Mouse (Mus musculus): ENCODE measurements around the gene Elf2. TPM values are rescaled to one million over a fixed set of nuclear protein-coding genes. Genes with fewer than 3 reads are reported as not detected.
"Not testable (repeated sequence)": the region's sequence is repeated elsewhere in the genome, so short reads cannot be mapped to it uniquely, and the experiment has no call there.

Gene Elf2
- polyA plus RNA-seq, 1 experiment from 2014 or later: 38.7 TPM

DNA sequence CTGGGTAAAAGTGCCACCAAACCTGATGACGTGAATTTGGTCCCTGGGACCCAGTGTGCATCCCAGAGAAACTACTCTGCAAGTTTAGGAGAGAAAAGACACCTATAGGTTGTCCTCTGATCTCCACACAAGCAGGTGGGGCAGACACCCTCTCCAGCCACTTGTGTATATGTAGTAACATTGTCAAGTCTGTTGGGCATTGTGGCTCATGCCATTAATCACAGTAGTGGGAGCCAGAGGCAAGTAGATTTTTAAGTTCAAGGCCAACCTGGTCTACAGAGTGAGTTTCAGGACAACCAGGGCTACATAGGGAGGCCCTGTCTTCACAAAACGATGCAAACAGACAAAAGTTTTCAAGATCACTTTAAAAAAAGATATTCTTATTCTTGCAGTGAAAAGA is 31.4 kb upstream of the Elf2 start:
- Histone ChIP-seq H3K27ac (no peak overlapping the region), H3K79me2 (ENCODE audit: inconsistent target) (no peaks in the 10 kb centered on the region), H3K36me3 (ENCODE audit: inconsistent target) (no peaks in the 10 kb centered on the region), H3K4me3 (ENCODE audit: inconsistent target) (no peak overlapping the region)
- 89% methylated on average over 2 of the region's 2 CpGs for WGBS (ENCODE audit: missing documents)

DNA sequence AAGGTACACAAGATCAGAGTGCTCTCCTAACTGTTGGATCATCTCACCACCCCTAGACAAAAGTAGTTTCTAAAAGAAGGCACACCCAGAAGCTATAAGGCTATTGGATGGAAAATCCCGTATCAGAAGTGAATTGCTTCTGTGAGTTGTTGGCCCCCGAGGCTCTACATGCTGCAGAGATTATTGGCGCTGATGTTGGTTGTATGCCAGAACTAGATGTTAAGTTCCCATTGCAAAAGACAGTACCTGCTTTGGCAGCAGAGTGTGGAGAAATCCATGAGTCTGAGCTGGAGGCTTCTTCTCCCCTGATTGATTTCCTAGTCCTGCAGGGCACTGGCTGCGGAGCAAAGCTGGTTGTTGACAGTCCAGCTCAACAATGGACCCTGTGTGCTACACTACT is 27.5 kb upstream of the Elf2 start:
- 100% methylated on average over 3 of the region's 4 CpGs for WGBS (ENCODE audit: missing documents)
- H3K36me3 ChIP-seq (ENCODE audit: inconsistent target): no peaks in the 10 kb centered on the region
- H3K4me3 ChIP-seq (ENCODE audit: inconsistent target): no peak overlapping the region
- H3K79me2 ChIP-seq (ENCODE audit: inconsistent target): no peaks in the 10 kb centered on the region
- no peak overlapping the region for H3K27ac ChIP-seq

DNA sequence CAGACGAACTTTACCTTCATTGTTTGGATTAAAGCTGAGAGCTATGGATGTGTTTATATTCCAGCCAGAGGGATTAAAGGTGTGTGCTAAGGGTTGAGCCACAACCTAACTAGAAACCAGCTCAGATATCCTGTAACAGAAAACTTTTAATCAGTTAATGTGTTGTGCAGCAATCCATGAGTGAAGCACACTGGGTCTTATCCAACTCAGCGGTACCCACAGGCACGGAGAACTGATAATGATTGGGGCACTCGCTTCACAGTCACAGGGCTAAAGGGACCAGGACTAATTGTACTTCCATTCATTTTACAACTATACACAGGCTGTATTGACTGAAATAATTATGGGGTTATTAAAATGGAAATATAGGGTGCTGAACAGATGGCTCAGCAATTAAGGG is 26.5 kb upstream of the Elf2 start:
- WGBS (ENCODE audit: missing documents): 94% methylated on average over 4 of the region's 4 CpGs
- H3K27ac ChIP-seq: no peak overlapping the region
- H3K4me3 ChIP-seq (ENCODE audit: inconsistent target): no peak overlapping the region
- H3K36me3 ChIP-seq (ENCODE audit: inconsistent target): no peaks in the 10 kb centered on the region
- no peaks in the 10 kb centered on the region for H3K79me2 ChIP-seq (ENCODE audit: inconsistent target)

DNA sequence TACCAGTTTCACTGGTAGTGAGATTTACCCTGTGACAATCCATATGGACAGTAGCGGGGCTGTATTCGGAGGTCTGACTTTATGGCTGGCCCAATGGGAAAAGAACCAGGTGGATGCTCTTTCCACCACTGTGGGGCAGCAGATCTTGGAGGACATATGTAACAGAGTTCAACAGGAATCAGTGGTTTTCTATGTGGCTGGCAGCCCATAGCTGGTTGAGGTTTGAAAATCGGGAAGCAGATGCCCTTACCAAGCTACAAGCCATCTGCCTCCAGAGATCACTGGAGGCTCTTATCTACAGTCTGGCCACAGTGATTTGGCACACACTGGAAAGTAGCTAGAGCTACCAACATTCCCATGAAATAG is 25.0 kb upstream of the Elf2 start:
- no peaks in the 10 kb centered on the region for H3K36me3 ChIP-seq (ENCODE audit: inconsistent target)
- no peak overlapping the region; the same call in 1 of the 2 replicates for H3K4me3 ChIP-seq (ENCODE audit: inconsistent target)
- no peaks in the 10 kb centered on the region for H3K79me2 ChIP-seq (ENCODE audit: inconsistent target)
- no peak overlapping the region for H3K27ac ChIP-seq
- 0% methylated on average over 3 of the region's 3 CpGs for WGBS (ENCODE audit: missing documents)

DNA sequence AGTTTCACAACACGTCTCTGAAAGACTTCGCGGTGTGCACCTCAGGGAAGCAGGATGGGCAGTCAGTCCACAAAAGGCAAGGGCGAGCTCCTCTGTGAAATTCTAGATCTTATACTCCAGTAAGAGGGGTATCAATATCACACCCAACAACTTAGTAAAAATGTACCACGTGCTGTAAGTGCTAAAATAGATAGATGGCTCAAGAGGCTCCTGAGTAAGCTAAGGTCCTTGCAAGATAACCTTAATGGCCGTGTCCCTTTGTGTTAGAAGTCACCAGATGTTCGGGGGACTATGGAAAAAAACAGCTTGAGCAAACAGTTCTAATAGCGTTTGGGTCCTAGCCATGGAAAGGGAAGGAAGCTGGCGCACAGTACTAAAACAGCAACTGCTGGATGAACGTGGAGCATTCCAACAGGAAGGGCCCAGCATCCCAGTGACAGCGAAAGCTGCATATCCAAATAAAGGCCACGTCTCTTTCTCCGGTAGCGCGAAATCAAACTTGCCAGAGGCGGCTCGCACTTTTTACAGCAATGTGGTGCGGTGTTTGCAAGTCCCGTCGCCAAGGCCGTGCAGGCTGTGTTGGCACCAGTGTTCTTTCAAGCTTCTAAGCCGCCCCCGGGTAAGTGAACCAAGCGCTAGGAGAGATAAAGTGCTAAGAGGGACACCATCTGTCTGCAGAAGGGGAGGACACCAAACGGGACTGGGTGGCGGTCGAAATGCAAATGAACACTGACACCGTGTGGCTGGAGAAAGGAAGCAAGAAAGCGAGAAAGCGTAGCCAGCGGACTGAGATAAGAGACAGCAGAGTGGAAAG is 24.4 kb upstream of the Elf2 start:
- no peak overlapping the region for H3K27ac ChIP-seq
- H3K4me3 ChIP-seq (ENCODE audit: inconsistent target): peak overlapping the region; percentile 26
- no peaks in the 10 kb centered on the region for H3K36me3 ChIP-seq (ENCODE audit: inconsistent target)
- H3K79me2 ChIP-seq (ENCODE audit: inconsistent target): no peaks in the 10 kb centered on the region
- 4% methylated on average over 31 of the region's 31 CpGs for WGBS (ENCODE audit: missing documents)

DNA sequence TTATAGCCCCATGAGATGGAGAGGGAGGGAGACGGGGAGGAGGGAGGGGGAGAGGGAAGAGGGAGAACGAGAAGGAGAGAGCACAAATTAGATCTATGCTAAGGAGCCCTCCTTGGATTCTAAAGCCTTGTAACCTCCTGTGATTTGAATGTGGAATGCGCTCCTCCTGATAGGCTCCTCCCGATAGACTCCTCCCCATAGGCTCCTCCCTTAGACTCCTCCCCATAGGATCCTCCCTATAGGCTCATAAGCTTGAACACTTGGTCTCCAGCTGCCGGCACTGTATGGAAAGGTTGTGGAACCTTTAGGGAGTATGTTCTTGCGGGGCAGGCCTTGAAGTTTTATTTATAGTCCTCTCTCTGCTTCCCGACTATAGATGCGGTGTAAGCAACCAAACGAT is 20.6 kb upstream of the Elf2 start:
- Histone ChIP-seq H3K4me3 (ENCODE audit: inconsistent target) (no peak overlapping the region), H3K27ac (no peak overlapping the region), H3K79me2 (ENCODE audit: inconsistent target) (no peaks in the 10 kb centered on the region), H3K36me3 (ENCODE audit: inconsistent target) (no peaks in the 10 kb centered on the region)
- WGBS (ENCODE audit: missing documents): 89% methylated on average over 9 of the region's 9 CpGs

DNA sequence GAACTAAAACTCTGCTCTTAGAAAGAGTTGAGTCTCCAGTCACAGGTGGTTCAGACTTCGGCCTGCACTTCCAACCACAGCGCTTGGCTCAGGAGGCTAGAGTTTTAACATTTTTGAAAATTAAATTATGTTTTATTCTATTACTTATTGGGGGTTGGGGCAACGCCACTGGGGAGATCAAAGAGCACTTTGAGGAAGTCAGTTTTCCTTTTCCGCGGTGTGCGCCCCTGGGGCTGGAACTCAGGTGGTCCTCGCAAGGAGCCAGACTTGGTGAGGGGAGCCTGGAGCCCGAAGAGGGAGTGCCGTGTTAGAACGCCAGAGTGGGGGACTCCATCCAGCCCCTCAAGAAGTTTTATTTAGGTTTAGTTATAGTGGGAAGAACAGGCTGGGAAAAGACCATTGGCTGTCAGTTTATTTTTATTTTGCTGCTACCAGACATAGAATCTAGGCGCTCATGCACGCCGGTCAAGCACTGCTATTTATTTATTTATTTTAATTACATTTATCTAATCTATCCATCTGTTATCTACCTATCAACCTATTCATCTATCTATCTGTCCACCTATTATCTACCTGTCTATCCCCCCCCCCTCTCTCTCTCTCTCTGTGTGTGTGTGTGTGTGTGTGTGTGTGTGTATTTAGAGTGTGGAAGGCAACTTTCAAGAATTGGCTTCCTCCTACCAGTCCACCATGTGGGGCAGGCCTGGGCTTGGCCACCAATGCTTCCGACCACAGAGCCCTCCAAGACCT is 19.3 kb upstream of the Elf2 start:
- Histone ChIP-seq H3K79me2 (ENCODE audit: inconsistent target) (no peaks in the 10 kb centered on the region), H3K36me3 (ENCODE audit: inconsistent target) (no peaks in the 10 kb centered on the region), H3K27ac (no peak overlapping the region), H3K4me3 (ENCODE audit: inconsistent target) (no peak overlapping the region; the same call in 1 of the 2 replicates)
- WGBS (ENCODE audit: missing documents): 65% methylated on average over 14 of the region's 14 CpGs

DNA sequence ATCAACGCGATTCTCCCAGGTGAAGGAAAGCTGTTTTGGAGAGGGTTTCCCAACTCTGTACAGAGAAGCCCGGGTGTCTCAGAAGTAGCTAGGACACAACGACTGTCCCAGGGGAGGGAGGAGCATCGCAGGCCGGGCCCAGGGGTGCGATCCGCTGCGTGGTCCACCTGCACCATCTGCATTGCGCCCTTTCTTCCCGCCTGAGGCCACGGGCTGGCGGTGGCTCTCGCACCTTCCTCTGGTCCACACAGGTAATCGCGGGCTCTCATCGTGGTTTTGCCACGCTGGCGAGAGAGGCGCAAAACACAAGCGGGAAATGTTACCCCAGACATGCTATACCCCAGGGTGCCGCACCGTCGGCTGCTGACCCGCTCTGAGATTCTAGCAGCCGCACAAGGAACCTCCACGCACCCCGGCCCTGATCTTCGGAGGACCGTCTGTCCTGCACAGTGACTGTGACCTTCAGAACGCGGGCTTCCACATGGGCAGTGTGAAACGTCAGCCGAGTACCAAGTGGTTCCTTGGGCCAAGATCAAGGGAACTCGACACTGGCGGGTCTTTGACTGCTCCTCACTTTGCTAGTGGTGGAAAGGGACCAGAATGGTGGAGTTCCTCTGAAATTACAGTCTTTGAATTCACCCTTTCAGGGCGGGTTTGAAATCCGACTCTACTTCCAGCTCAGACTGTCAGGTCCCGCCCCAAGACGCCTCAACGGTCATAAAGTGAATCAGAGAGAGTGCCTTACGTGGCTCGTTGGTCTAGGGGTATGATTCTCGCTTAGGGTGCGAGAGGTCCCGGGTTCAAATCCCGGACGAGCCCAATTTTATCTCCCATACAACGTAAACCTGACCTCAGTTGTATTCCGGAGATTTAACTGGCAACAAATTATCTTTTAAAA is 18.4 kb upstream of the Elf2 start:
- peak overlapping the region; percentile 80 for H3K4me3 ChIP-seq (ENCODE audit: inconsistent target)
- WGBS (ENCODE audit: missing documents): 2% methylated on average over 50 of the region's 50 CpGs
- no peaks in the 10 kb centered on the region for H3K36me3 ChIP-seq (ENCODE audit: inconsistent target)
- H3K79me2 ChIP-seq (ENCODE audit: inconsistent target): no peaks in the 10 kb centered on the region
- peak overlapping the region; percentile 5; the same call in 1 of the 2 replicates for H3K27ac ChIP-seq

DNA sequence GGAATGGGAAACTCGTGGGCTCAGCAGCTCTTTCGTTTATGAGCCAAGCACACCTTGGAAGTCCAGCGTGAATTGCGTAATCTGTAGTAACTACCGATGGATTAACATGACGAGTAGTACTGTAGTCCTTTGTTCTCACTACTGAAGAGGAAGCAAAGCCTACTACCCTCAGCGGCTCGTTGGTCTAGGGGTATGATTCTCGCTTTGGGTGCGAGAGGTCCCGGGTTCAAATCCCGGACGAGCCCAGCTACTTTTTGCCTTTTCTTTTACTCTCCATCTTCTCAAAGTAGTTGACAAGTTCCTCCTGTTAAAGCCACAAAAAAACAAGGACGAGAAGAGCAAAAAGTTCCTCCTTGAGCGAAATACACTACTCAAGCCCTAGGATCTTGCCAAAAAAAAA is 17.7 kb upstream of the Elf2 start:
- Histone ChIP-seq H3K79me2 (ENCODE audit: inconsistent target) (no peaks in the 10 kb centered on the region), H3K36me3 (ENCODE audit: inconsistent target) (no peaks in the 10 kb centered on the region), H3K27ac (no peak overlapping the region), H3K4me3 (ENCODE audit: inconsistent target) (peak overlapping the region; percentile 80)
- WGBS (ENCODE audit: missing documents): 3% methylated on average over 15 of the region's 15 CpGs

DNA sequence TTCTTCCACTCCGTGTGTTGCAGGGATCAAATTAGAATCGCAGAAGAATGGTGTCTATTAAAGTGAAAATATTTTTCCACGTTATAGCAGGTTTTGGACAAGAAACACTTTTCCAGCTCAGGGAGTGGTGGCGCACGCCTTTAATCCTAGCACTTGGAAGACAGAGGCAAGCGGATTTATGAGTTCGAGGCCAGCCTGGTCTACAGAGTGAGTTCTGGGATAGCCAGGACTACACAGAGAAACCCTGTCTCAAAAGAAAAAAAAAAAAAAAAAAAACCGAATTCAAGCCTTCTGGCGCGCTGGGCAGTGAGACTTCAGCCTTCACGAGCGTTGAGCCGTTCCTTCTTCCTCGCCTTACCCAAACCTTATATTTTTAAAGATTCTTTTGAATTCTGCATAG is 17.2 kb upstream of the Elf2 start:
- H3K4me3 ChIP-seq (ENCODE audit: inconsistent target): peak overlapping the region; percentile 80
- no peaks in the 10 kb centered on the region for H3K79me2 ChIP-seq (ENCODE audit: inconsistent target)
- no peak overlapping the region for H3K27ac ChIP-seq
- 67% methylated on average over 13 of the region's 14 CpGs for WGBS (ENCODE audit: missing documents)
- no peaks in the 10 kb centered on the region for H3K36me3 ChIP-seq (ENCODE audit: inconsistent target)

DNA sequence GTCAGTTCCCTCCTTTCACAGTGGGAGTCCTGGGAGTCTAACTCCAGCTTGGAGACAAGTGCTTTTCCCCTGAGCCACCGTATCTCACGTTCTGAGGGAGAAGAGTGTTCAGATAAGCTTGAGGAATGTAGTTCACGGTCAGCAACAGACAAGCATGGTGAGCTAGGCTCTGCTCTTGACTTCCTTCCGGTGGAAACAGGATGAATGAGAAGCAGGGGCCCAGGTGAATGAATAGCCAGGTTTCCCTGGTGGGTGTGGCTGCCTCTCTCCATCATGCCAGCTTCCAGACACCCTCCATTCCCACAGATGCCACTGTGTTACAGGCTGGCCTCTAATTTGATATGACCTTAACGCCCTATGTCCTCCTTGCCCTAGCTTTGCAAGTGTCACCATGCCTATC is 16.6 kb upstream of the Elf2 start:
- Histone ChIP-seq H3K79me2 (ENCODE audit: inconsistent target) (no peaks in the 10 kb centered on the region), H3K36me3 (ENCODE audit: inconsistent target) (no peaks in the 10 kb centered on the region), H3K27ac (no peak overlapping the region), H3K4me3 (ENCODE audit: inconsistent target) (no peak overlapping the region)
- WGBS (ENCODE audit: missing documents): 69% methylated on average over 5 of the region's 5 CpGs

DNA sequence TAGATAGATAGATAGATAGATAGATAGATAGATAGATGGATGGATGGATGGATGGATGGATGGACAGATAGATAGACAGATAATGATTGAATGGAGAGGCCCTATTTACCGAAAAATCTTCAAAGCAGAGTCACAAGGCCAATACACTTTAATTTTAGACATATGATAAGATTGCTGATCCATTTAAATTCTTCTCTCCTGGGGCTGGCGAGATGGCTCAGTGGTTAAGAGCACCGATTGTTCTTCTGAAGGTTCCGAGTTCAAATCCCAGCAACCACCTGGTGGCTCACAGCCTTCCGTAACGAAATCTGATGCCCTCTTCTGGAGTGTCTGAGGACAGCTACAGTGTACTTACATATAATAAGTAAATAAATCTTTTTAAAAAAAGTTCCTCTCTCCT is 14.5 kb upstream of the Elf2 start:
- not testable (repeated sequence) for H3K79me2 ChIP-seq (ENCODE audit: inconsistent target); H3K4me3 ChIP-seq (ENCODE audit: inconsistent target); H3K36me3 ChIP-seq (ENCODE audit: inconsistent target); H3K27ac ChIP-seq
- WGBS (ENCODE audit: missing documents): 96% methylated on average over 6 of the region's 6 CpGs

DNA sequence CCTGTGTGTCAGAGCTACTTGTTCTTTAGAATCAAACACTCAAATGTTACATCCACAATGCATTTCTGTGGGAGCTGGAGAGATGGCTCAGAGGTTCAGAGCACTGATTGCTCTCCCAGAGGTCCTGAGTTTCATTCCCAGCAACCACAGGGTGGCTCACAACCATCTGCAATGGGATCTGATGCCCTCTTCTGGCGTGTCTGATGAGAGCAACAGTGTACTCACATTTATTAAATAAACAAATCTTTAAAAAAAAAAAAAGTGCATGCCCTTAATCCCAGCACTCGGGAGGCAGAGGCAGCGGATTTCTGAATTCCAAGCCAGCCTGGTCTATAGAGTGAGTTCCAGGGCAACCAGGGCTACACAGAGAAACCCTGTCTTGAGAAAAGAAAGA is 13.6 kb upstream of the Elf2 start:
- no peaks in the 10 kb centered on the region for H3K36me3 ChIP-seq (ENCODE audit: inconsistent target)
- 89% methylated on average over 3 of the region's 3 CpGs for WGBS (ENCODE audit: missing documents)
- no peaks in the 10 kb centered on the region for H3K79me2 ChIP-seq (ENCODE audit: inconsistent target)
- H3K27ac ChIP-seq: no peak overlapping the region
- no peak overlapping the region for H3K4me3 ChIP-seq (ENCODE audit: inconsistent target)

DNA sequence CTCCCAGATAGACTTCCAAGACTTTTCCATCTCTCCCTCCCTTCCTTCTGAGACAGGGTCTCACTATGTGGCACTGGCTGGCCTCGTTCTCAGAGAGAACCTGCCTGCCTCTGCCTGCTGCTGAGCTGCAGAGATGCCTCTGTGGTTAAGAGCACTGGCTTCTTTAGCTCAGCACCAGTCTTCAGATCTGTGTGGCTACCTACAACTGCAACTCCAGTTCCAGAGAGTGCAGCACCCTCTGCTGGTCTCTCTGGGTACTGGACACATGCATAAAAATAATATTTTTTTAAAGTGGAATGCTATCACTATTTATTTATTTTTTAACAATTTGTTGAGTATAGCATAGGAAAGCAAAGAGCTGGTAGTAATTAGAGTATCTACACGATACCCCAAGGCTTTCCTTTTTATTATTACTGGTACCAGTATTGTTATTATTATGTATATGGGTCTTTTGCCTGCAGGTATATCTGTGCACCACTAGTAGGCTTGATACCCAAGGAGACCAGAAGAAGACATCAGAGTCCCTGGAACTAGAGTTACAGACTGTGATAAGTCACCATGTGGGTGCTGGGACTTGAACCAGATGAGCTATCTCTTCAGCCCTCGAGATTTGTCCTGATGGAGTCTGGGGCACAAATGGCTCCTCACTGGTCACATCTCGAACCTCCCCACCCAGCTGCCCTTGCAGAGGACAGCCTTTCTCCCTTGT is 13.0 kb upstream of the Elf2 start:
- no peak overlapping the region for H3K27ac ChIP-seq
- 76% methylated on average over 4 of the region's 4 CpGs for WGBS (ENCODE audit: missing documents)
- no peaks in the 10 kb centered on the region for H3K36me3 ChIP-seq (ENCODE audit: inconsistent target)
- H3K4me3 ChIP-seq (ENCODE audit: inconsistent target): no peak overlapping the region
- H3K79me2 ChIP-seq (ENCODE audit: inconsistent target): no peaks in the 10 kb centered on the region

Data from macrophage (primary cell).